Mouse (Mus musculus): Measurements from ENCODE around the gene Susd2. TPM values are rescaled to one million over a fixed set of nuclear protein-coding genes. Genes with fewer than 3 reads are reported as not detected.

The Susd2 gene
- total and polyA plus RNA-seq, 3 experiments: 0.51 to 3.0 (median 0.70) TPM

DNA sequence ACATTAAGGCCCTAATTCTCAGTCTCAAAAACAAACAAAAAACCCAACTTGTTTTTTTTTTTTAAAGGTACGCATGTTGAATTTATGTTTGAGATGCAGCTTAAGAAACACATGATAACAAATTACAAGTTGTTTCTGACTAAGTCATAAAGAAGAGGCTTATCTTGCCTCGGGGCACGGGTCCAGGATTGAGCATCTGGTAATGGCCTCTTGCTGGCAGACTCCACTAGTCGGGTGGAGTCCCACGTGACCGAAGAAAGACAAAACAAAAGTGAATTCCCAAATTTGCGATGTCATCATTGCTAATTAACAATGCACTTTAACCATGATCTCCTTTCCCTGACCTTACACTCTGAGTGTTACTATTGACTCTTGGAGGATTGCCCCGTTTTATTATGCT lies 47.8 kb downstream of the Susd2 start:
- TF ChIP-seq MXI1 (IDR thresholded peaks at IDR 0.05; ENCODE audit: low read depth, low read length): no peak
- TF ChIP-seq NELFE (IDR thresholded peaks at IDR 0.05; ENCODE audit: low read depth, low read length): no peak
- Histone ChIP-seq H3K4me3 (replicated peaks in 1 of 3; ENCODE audit: low read depth in 2 of 3, low read length in 2 of 3, poor library complexity in 1 of 3) (no peak overlapping the region), H3K36me3 (replicated peaks in 1 of 2; ENCODE audit: control insufficient read depth in 1 of 2, insufficient read depth in 1 of 2, low read length in 1 of 2) (no peaks in the 10 kb centered on the region), H3K27me3 (replicated peaks) (no peaks in the 10 kb centered on the region), H3K9me3 (replicated peaks; ENCODE audit: low read length) (peaks cover 13% of the 10 kb centered on the region), H3K27ac (ENCODE audit: insufficient read depth, low read depth) (no peak overlapping the region), H3K79me2 (replicated peaks; ENCODE audit: control insufficient read depth, extremely low read depth, insufficient read depth, poor library complexity, severe bottlenecking) (no peaks in the 10 kb centered on the region), H3K4me2 (ENCODE audit: insufficient read depth, low read depth, poor library complexity, severe bottlenecking) (no peak overlapping the region), H3K4me1 (ENCODE audit: control insufficient read depth in 1 of 2, insufficient read depth in 2 of 2) (peaks cover 10 to 16% of the 10 kb centered on the region in 2 experiments), H3K9ac (ENCODE audit: insufficient read depth, low read depth) (no peak overlapping the region)
- in situ Hi-C loops (cut with MboI; ENCODE audit: low pct_ligation_motif_present, low pct_unique_long_range_greater_than_20kb, low sequenced_read_pairs): loop anchor here (25.0 kb wide), 1 partner anchor 366 kb away; the partner anchor contains the start of gene Gm5134
- dilution Hi-C loops (cut with MboI; ENCODE audit: extremely low pct_ligation_motif_present, extremely low pct_unique_long_range_greater_than_20kb, low sequenced_read_pairs): no loop called here
- DNase-seq (ENCODE audit: extremely low read depth): no peak

DNA sequence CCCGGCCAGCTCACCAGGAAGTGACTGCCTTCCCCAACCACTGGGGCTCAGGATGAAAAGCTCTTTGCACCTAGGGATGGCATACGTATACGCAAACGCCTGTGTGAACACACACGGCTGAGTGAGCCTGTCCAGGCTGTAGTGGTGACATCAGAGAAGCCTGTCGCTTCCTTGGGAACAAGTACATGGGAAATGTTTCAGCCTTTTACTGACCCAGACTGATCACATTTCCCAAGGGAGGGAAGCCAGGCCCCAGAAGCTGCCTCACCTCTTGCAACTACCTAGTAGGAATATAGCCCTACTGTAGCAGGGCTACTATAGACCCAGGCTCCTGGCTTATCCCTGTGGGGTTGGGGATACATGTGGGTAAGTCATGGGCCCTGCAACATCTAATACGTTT lies 51.2 kb downstream of the Susd2 start:
- Histone ChIP-seq H3K9ac (ENCODE audit: insufficient read depth, low read depth) (no peak overlapping the region), H3K79me2 (replicated peaks; ENCODE audit: control insufficient read depth, extremely low read depth, insufficient read depth, poor library complexity, severe bottlenecking) (no peaks in the 10 kb centered on the region), H3K4me3 (replicated peaks in 1 of 3; ENCODE audit: low read depth in 2 of 3, low read length in 2 of 3, poor library complexity in 1 of 3) (peak overlapping the region in 1 of 3 experiments; percentile 49), H3K27ac (ENCODE audit: insufficient read depth, low read depth) (no peak overlapping the region), H3K36me3 (replicated peaks in 1 of 2; ENCODE audit: control insufficient read depth in 1 of 2, insufficient read depth in 1 of 2, low read length in 1 of 2) (no peaks in the 10 kb centered on the region), H3K27me3 (replicated peaks) (no peaks in the 10 kb centered on the region), H3K4me1 (ENCODE audit: control insufficient read depth in 1 of 2, insufficient read depth in 2 of 2) (peaks cover 20 to 32% of the 10 kb centered on the region in 2 experiments), H3K9me3 (replicated peaks; ENCODE audit: low read length) (peaks cover 2% of the 10 kb centered on the region), H3K4me2 (ENCODE audit: insufficient read depth, low read depth, poor library complexity, severe bottlenecking) (no peak overlapping the region)
- TF ChIP-seq ELF1 (IDR thresholded peaks at IDR 0.05; ENCODE audit: low read depth, low read length) (no peak), ZC3H11A (IDR thresholded peaks at IDR 0.05; ENCODE audit: low read depth, low read length) (no peak), MAZ (IDR thresholded peaks at IDR 0.05; ENCODE audit: low read depth, low read length) (no peak), JUN (IDR thresholded peaks at IDR 0.05; ENCODE audit: insufficient read depth, low read depth, low read length) (no peak)
- no peak for DNase-seq (ENCODE audit: extremely low read depth)
- in situ Hi-C loops (cut with MboI; ENCODE audit: low pct_ligation_motif_present, low pct_unique_long_range_greater_than_20kb, low sequenced_read_pairs) (loop anchor here (25.0 kb wide), 1 partner anchor 370 kb away; the partner anchor contains the start of gene Gm5134), dilution Hi-C loops (cut with MboI; ENCODE audit: extremely low pct_ligation_motif_present, extremely low pct_unique_long_range_greater_than_20kb, low sequenced_read_pairs) (no loop called here)

DNA sequence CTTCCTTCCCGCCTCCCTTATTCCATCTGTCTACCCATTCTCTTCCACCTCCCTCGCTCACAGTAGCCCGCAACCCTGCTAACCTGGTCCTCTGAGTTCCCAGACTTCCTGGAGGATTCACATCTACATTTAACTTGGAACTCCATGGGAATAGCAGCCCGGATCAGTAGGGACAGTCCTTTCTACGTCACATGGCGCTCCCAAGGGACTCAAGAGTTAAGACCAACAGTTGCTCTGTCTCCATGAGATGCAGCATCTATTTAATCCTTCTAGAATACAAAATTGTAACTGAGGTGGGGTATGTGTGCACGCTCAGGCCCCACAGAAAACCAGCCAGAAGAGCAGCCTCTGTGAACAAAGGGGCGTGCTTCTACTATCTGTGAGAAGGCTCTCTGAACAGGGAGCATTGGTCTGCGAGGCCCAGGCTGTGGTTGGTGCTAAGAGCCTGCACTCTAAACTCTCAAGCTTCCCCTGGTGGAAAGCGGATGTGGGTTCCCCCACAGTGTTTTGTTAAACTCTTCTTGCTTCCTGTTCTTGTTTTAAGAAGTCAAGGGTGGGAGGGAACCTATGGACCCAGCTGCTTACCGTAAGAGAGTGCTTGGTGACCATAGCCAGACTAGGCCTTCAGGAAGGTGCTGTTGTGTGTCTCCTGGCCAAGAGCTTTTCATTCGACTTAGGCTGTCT lies 52.5 kb downstream of the Susd2 start:
- Histone ChIP-seq H3K4me3 (replicated peaks in 1 of 3; ENCODE audit: low read depth in 2 of 3, low read length in 2 of 3, poor library complexity in 1 of 3) (peak overlapping the region; percentile 27 to 49 (median 41)), H3K27ac (ENCODE audit: insufficient read depth, low read depth) (peak overlapping the region; percentile 72), H3K4me1 (ENCODE audit: control insufficient read depth in 1 of 2, insufficient read depth in 2 of 2) (peaks cover 20 to 42% of the 10 kb centered on the region in 2 experiments), H3K9ac (ENCODE audit: insufficient read depth, low read depth) (peak overlapping the region; percentile 39), H3K79me2 (replicated peaks; ENCODE audit: control insufficient read depth, extremely low read depth, insufficient read depth, poor library complexity, severe bottlenecking) (no peaks in the 10 kb centered on the region), H3K9me3 (replicated peaks; ENCODE audit: low read length) (no peaks in the 10 kb centered on the region), H3K27me3 (replicated peaks) (no peaks in the 10 kb centered on the region), H3K4me2 (ENCODE audit: insufficient read depth, low read depth, poor library complexity, severe bottlenecking) (peak overlapping the region; percentile 46), H3K36me3 (replicated peaks in 1 of 2; ENCODE audit: control insufficient read depth in 1 of 2, insufficient read depth in 1 of 2, low read length in 1 of 2) (no peaks in the 10 kb centered on the region)
- peak; percentile 95 for DNase-seq (ENCODE audit: extremely low read depth)
- in situ Hi-C loops (cut with MboI; ENCODE audit: low pct_ligation_motif_present, low pct_unique_long_range_greater_than_20kb, low sequenced_read_pairs): loop anchor here (25.0 kb wide), 1 partner anchor 371 kb away; the partner anchor contains the start of gene Gm5134
- dilution Hi-C loops (cut with MboI; ENCODE audit: extremely low pct_ligation_motif_present, extremely low pct_unique_long_range_greater_than_20kb, low sequenced_read_pairs): no loop called here
- TF ChIP-seq KAT2A (IDR thresholded peaks at IDR 0.05; ENCODE audit: insufficient replicate concordance, low read length): no peak
- TF ChIP-seq MAX (IDR thresholded peaks at IDR 0.05; ENCODE audit: low read length): peak; percentile 53; the same call in 1 of the 2 replicates
- no peak for TF ChIP-seq JUND (conservative IDR thresholded peaks at IDR 0.05; ENCODE audit: low read depth, low read length)
- TF ChIP-seq GABPA (IDR thresholded peaks at IDR 0.05; ENCODE audit: insufficient replicate concordance, low read depth, low read length): no peak
- no peak for TF ChIP-seq E2F4 (IDR thresholded peaks at IDR 0.05; ENCODE audit: insufficient replicate concordance, low read depth, low read length)
- peak; percentile 69; the same call in 1 of the 2 replicates for TF ChIP-seq MYC (IDR thresholded peaks at IDR 0.05; ENCODE audit: low read depth, low read length)
- TF ChIP-seq NRF1 (IDR thresholded peaks at IDR 0.05; ENCODE audit: low read depth, low read length): 0 out of 2 replicates have a peak, but pooled peaks have one; percentile 10
- TF ChIP-seq MXI1 (IDR thresholded peaks at IDR 0.05; ENCODE audit: low read depth, low read length): no peak
- peak in 1 of 2 experiments; percentile 31; a peak in 1 of 4 replicates for TF ChIP-seq CTCF (conservative IDR thresholded peaks at IDR 0.05 in 1 of 2, IDR thresholded peaks at IDR 0.05 in 1 of 2; ENCODE audit: low read depth in 2 of 2, low read length in 2 of 2)
- TF ChIP-seq SIN3A (IDR thresholded peaks at IDR 0.05; ENCODE audit: low read length): peak; percentile 81
- no peak for TF ChIP-seq UBTF (IDR thresholded peaks at IDR 0.05; ENCODE audit: low read depth, low read length)
- TF ChIP-seq NELFE (IDR thresholded peaks at IDR 0.05; ENCODE audit: low read depth, low read length): peak; percentile 51; the same call in 1 of the 2 replicates
- TF ChIP-seq EP300 (IDR thresholded peaks at IDR 0.05; ENCODE audit: low read length): peak; percentile 68
- no peak for TF ChIP-seq USF1 (IDR thresholded peaks at IDR 0.05; ENCODE audit: low read depth, low read length)
- TF ChIP-seq POLR2A (IDR thresholded peaks at IDR 0.05; ENCODE audit: low read depth, low read length): peak; percentile 60
- TF ChIP-seq USF2 (conservative IDR thresholded peaks at IDR 0.05; ENCODE audit: low read depth, low read length): no peak
- TF ChIP-seq SMC3 (IDR thresholded peaks at IDR 0.05; ENCODE audit: low read depth, low read length): no peak
- no peak for TF ChIP-seq POLR2AphosphoS2 (IDR thresholded peaks at IDR 0.05; ENCODE audit: low read depth, low read length)
- TF ChIP-seq CHD1 (IDR thresholded peaks at IDR 0.05; ENCODE audit: low read depth, low read length): no peak
- TF ChIP-seq ZNF384 (IDR thresholded peaks at IDR 0.05; ENCODE audit: low read depth, low read length): no peak
- TF ChIP-seq ZC3H11A (IDR thresholded peaks at IDR 0.05; ENCODE audit: low read depth, low read length): no peak

Data from CH12.LX (cell line).